Mouse (Mus musculus): ENCODE results near the gene Il17rc. TPM values are rescaled to one million over a fixed set of nuclear protein-coding genes. Genes with fewer than 3 reads are reported as not detected.

The Il17rc gene
- 27.8 and 32.6 TPM in 2 replicates for total RNA-seq (2014; rRNA removed)
- 79.2 and 87.5 TPM in 2 replicates for polyA plus RNA-seq (2012; rRNA removed)

GRCm38 (mm10) chr6:113471297-113471936 lies at the start of gene Il17rc:
Gene Il17rc, plus strand, starts transcription at chr6:113471427.
- peaks cover 7% of the 10 kb centered on the region for H3K4me1 ChIP-seq (ENCODE audit: control insufficient read depth, insufficient read depth, low read length)
- H3K79me2 ChIP-seq (ENCODE audit: control insufficient read depth, insufficient read depth, low read length), result peaks cover 5% of the 10 kb centered on the region; the same call in 1 of the 2 replicates
- H3K4me3 ChIP-seq (ENCODE audit: insufficient read depth, low read depth, low read length), result peak within 1 kb of the TSS; percentile 60
- DNase-seq (ENCODE audit: extremely low read depth, low read depth, low spot score), result peak; percentile 86
- no peaks in the 10 kb centered on the region for H3K36me3 ChIP-seq (ENCODE audit: control insufficient read depth, insufficient read depth, low read length)
- no peaks in the 10 kb centered on the region for H3K27me3 ChIP-seq (ENCODE audit: control insufficient read depth, insufficient read depth, low read length)
- WGBS, result 12% methylated on average over 12 of the region's 12 CpGs
- peak within 1 kb of the TSS; percentile 72 for H3K9ac ChIP-seq (ENCODE audit: low read depth, low read length)
- H3K27ac ChIP-seq (replicated peaks; ENCODE audit: insufficient read depth, low read depth, low read length), result peak within 1 kb of the TSS; percentile 60
- TF ChIP-seq POLR2A (IDR thresholded peaks at IDR 0.05; ENCODE audit: extremely low read depth, insufficient read depth, low read length) (peak; percentile 87), CTCF (IDR thresholded peaks at IDR 0.05; ENCODE audit: low read depth, low read length) (0 out of 2 replicates have a peak, but pooled peaks have one; percentile 2)

DNA sequence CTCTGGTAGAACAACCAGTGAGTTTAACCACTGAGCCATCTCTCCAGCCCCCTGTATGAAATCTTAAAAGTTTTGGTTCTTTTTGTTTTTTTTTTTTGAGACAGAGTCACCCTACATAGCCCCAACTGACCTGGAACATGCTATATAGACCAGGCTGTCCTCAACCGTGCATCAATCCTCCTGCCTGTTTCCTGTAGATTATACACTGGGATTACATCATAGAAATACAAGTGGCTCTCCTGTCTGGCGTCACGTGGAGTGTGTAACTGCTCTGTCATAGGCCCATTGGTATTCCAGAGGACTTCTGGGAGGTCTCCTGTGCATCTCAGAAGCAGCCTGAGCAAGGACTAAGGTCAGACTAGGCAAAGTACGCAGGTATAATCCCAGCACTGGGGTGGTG lies 48.2 kb upstream of the Il17rc start:
- Histone ChIP-seq H3K9ac (ENCODE audit: low read depth, low read length) (no peak overlapping the region), H3K79me2 (ENCODE audit: control insufficient read depth, insufficient read depth, low read length) (no peaks in the 10 kb centered on the region), H3K27ac (replicated peaks; ENCODE audit: insufficient read depth, low read depth, low read length) (no peak overlapping the region), H3K27me3 (ENCODE audit: control insufficient read depth, insufficient read depth, low read length) (no peaks in the 10 kb centered on the region), H3K4me3 (ENCODE audit: insufficient read depth, low read depth, low read length) (no peak overlapping the region), H3K4me1 (ENCODE audit: control insufficient read depth, insufficient read depth, low read length) (peaks cover 9% of the 10 kb centered on the region), H3K36me3 (ENCODE audit: control insufficient read depth, insufficient read depth, low read length) (no peaks in the 10 kb centered on the region)
- TF ChIP-seq POLR2A (IDR thresholded peaks at IDR 0.05; ENCODE audit: extremely low read depth, insufficient read depth, low read length) (no peak), CTCF (IDR thresholded peaks at IDR 0.05; ENCODE audit: low read depth, low read length) (no peak)
- no peak for DNase-seq (ENCODE audit: extremely low read depth, low read depth, low spot score)
- 72% methylated on average over 4 of the region's 4 CpGs for WGBS

GRCm38 (mm10) chr6:113424187-113424586 lies 47.0 kb upstream of the Il17rc start:
- TF ChIP-seq CTCF (IDR thresholded peaks at IDR 0.05; ENCODE audit: low read depth, low read length) (no peak), POLR2A (IDR thresholded peaks at IDR 0.05; ENCODE audit: extremely low read depth, insufficient read depth, low read length) (no peak)
- Histone ChIP-seq H3K9ac (ENCODE audit: low read depth, low read length) (no peak overlapping the region), H3K36me3 (ENCODE audit: control insufficient read depth, insufficient read depth, low read length) (no peaks in the 10 kb centered on the region), H3K4me3 (ENCODE audit: insufficient read depth, low read depth, low read length) (no peak overlapping the region), H3K4me1 (ENCODE audit: control insufficient read depth, insufficient read depth, low read length) (0 out of 2 replicates have a peak, but pooled peaks cover 3% of the 10 kb centered on the region), H3K79me2 (ENCODE audit: control insufficient read depth, insufficient read depth, low read length) (peaks cover 9% of the 10 kb centered on the region; the same call in 1 of the 2 replicates), H3K27me3 (ENCODE audit: control insufficient read depth, insufficient read depth, low read length) (no peaks in the 10 kb centered on the region), H3K27ac (replicated peaks; ENCODE audit: insufficient read depth, low read depth, low read length) (no peak overlapping the region)
- WGBS, result 84% methylated on average over 7 of the region's 7 CpGs
- no peak for DNase-seq (ENCODE audit: extremely low read depth, low read depth, low spot score)

GRCm38 (mm10) chr6:113426696-113427095 lies 44.5 kb upstream of the Il17rc start:
- peak; percentile 54 for DNase-seq (ENCODE audit: extremely low read depth, low read depth, low spot score)
- H3K79me2 ChIP-seq (ENCODE audit: control insufficient read depth, insufficient read depth, low read length), result peaks cover 17% of the 10 kb centered on the region; the same call in 1 of the 2 replicates
- H3K27me3 ChIP-seq (ENCODE audit: control insufficient read depth, insufficient read depth, low read length), result no peaks in the 10 kb centered on the region
- peaks cover 7% of the 10 kb centered on the region for H3K4me1 ChIP-seq (ENCODE audit: control insufficient read depth, insufficient read depth, low read length)
- H3K27ac ChIP-seq (replicated peaks; ENCODE audit: insufficient read depth, low read depth, low read length), result no peak overlapping the region
- H3K36me3 ChIP-seq (ENCODE audit: control insufficient read depth, insufficient read depth, low read length), result no peaks in the 10 kb centered on the region
- 73% methylated on average over 4 of the region's 4 CpGs for WGBS
- H3K4me3 ChIP-seq (ENCODE audit: insufficient read depth, low read depth, low read length), result no peak overlapping the region
- TF ChIP-seq POLR2A (IDR thresholded peaks at IDR 0.05; ENCODE audit: extremely low read depth, insufficient read depth, low read length) (no peak), CTCF (IDR thresholded peaks at IDR 0.05; ENCODE audit: low read depth, low read length) (no peak)
- H3K9ac ChIP-seq (ENCODE audit: low read depth, low read length), result no peak overlapping the region

DNA sequence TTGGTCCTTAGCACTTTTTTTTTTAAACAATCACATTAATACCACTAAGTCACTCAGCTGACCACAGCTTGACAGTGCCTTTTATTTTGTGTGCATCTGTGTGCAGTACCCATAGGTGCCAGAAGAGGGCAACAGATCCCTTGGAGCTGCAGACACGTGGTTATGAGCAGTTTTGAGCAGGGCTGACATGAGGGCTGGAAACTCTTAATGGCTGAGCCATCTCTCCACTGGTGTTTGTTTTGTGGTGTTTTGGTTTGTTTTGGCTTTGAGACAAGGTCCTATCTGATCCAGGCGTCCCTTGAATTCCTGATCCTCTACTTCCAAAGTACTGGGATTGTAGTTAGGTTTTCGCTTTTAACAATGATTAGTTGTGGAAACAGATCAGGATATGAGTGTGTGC lies 43.8 kb upstream of the Il17rc start:
- 20% methylated on average over 3 of the region's 3 CpGs for WGBS
- DNase-seq (ENCODE audit: extremely low read depth, low read depth, low spot score), result peak; percentile 98
- H3K4me1 ChIP-seq (ENCODE audit: control insufficient read depth, insufficient read depth, low read length), result peaks cover 12% of the 10 kb centered on the region
- TF ChIP-seq POLR2A (IDR thresholded peaks at IDR 0.05; ENCODE audit: extremely low read depth, insufficient read depth, low read length) (no peak), CTCF (IDR thresholded peaks at IDR 0.05; ENCODE audit: low read depth, low read length) (peak; percentile 74)
- no peak overlapping the region for H3K4me3 ChIP-seq (ENCODE audit: insufficient read depth, low read depth, low read length)
- H3K9ac ChIP-seq (ENCODE audit: low read depth, low read length), result peak overlapping the region; percentile 45; the same call in 1 of the 2 replicates
- H3K79me2 ChIP-seq (ENCODE audit: control insufficient read depth, insufficient read depth, low read length), result peaks cover 20% of the 10 kb centered on the region; the same call in 1 of the 2 replicates
- H3K27ac ChIP-seq (replicated peaks; ENCODE audit: insufficient read depth, low read depth, low read length), result peak overlapping the region; percentile 83
- no peaks in the 10 kb centered on the region for H3K27me3 ChIP-seq (ENCODE audit: control insufficient read depth, insufficient read depth, low read length)
- H3K36me3 ChIP-seq (ENCODE audit: control insufficient read depth, insufficient read depth, low read length), result no peaks in the 10 kb centered on the region

DNA sequence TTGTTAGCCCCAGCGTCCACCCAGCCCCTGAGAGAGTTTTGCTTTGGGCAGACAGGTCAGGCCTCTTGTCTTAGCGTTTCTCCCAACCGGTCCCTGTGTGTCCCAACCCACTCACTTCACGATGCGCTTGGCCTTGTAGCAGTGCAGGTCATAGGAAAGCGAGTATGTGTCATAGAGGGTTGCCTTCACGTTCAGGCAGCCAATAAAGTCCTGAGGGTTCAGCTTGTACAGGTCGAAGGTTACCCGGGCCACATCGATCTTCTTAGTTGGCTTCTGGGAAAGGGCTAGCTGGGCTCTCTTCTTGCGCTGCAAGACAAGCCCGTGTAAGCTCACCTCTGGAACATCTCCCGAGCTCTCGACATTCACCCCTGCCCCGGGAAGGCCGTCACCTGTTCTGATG lies 43.2 kb upstream of the Il17rc start:
- H3K27me3 ChIP-seq (ENCODE audit: control insufficient read depth, insufficient read depth, low read length), result no peaks in the 10 kb centered on the region
- peak overlapping the region; percentile 78 for H3K9ac ChIP-seq (ENCODE audit: low read depth, low read length)
- peaks cover 18% of the 10 kb centered on the region for H3K4me1 ChIP-seq (ENCODE audit: control insufficient read depth, insufficient read depth, low read length)
- H3K36me3 ChIP-seq (ENCODE audit: control insufficient read depth, insufficient read depth, low read length), result no peaks in the 10 kb centered on the region; the same call in 1 of the 2 replicates
- peaks cover 22% of the 10 kb centered on the region; the same call in 1 of the 2 replicates for H3K79me2 ChIP-seq (ENCODE audit: control insufficient read depth, insufficient read depth, low read length)
- peak overlapping the region; percentile 58 for H3K4me3 ChIP-seq (ENCODE audit: insufficient read depth, low read depth, low read length)
- TF ChIP-seq POLR2A (IDR thresholded peaks at IDR 0.05; ENCODE audit: extremely low read depth, insufficient read depth, low read length) (0 out of 2 replicates have a peak, but pooled peaks have one; percentile 39), CTCF (IDR thresholded peaks at IDR 0.05; ENCODE audit: low read depth, low read length) (no peak)
- peak overlapping the region; percentile 95 for H3K27ac ChIP-seq (replicated peaks; ENCODE audit: insufficient read depth, low read depth, low read length)
- peak; percentile 99 for DNase-seq (ENCODE audit: extremely low read depth, low read depth, low spot score)
- 27% methylated on average over 16 of the region's 16 CpGs for WGBS

Measured in liver, adult 2 months (tissue).